ENCODE assay signal across 10 mouse cellular contexts in genomic region chr4:47608673-47609072, GRCm38 (mm10).
DNase-seq lines count a peak whose midpoint lies in the region; ATAC-seq lines count a peak whose summit lies in the region.
"Had no signal": no experiment of that assay in that cellular context is flagged by ENCODE, and none has a peak within 500 bp of the region (broad histone marks: within the 10 kb centered on the region; RNA-seq: fewer than 3 reads in every experiment).

No protein-coding gene starts in this region.

- H3K4me3 ChIP-seq in liver, embryonic 11.5 days (ENCODE audit: low read depth, low read length), result no peak overlapping the region
- H3K4me3 ChIP-seq: heart, embryonic 15.5 days; liver, embryonic 13.5 days had no signal

- no peak overlapping the region for H3K9ac ChIP-seq in liver, embryonic 11.5 days (ENCODE audit: low read depth, low read length)
- H3K9ac ChIP-seq: heart, embryonic 15.5 days; liver, embryonic 13.5 days had no signal

- H3K4me1 ChIP-seq in liver, embryonic 11.5 days (replicated peaks; ENCODE audit: control insufficient read depth, insufficient read depth, low read length), result no peaks in the 10 kb centered on the region
- H3K4me1 ChIP-seq: liver, embryonic 13.5 days had no signal

- intact Hi-C loops in left cerebral cortex, postnatal 10 days (cut with DNase I), result loop anchor here (5.0 kb wide), 1 partner anchor 434 kb away; no protein-coding TSS in a partner anchor

- 75% methylated on average over 5 of the region's 5 CpGs for WGBS in liver, embryonic 11.5 days

- no peaks in the 10 kb centered on the region for H3K9me3 ChIP-seq in liver, embryonic 11.5 days (ENCODE audit: control insufficient read depth, low read length)
- H3K9me3 ChIP-seq: heart, embryonic 15.5 days; liver, embryonic 13.5 days had no signal

- no peaks in the 10 kb centered on the region for H3K36me3 ChIP-seq in liver, embryonic 11.5 days (ENCODE audit: control insufficient read depth, insufficient read depth, low read length)
- H3K36me3 ChIP-seq: heart, embryonic 15.5 days; liver, embryonic 13.5 days had no signal

- ATAC-seq in liver, embryonic 11.5 days (replicated peaks; ENCODE audit: low FRiP score), result no peak

- H3K27me3 ChIP-seq in liver, embryonic 11.5 days (replicated peaks; ENCODE audit: control insufficient read depth, insufficient read depth, low read length), result no peaks in the 10 kb centered on the region
- H3K27me3 ChIP-seq: heart, embryonic 15.5 days; liver, embryonic 13.5 days had no signal

- no peak overlapping the region for H3K4me2 ChIP-seq in liver, embryonic 11.5 days
- H3K4me2 ChIP-seq: heart, embryonic 15.5 days; liver, embryonic 13.5 days had no signal

- peak; percentile 18 for DNase-seq in embryo, embryonic 10.5 days (ENCODE audit: low spot score)
- DNase-seq in embryo, embryonic 11 days, result no peak
- peak; percentile 86 for DNase-seq in cerebellum, adult 11-12 months
- peak; percentile 82 to 84 for DNase-seq in frontal cortex, postnatal 14 days (ENCODE audit: low spot score in 2 of 2)
- peak; percentile 78 to 96 for DNase-seq in left cerebral cortex, postnatal 10 days (ENCODE audit: extremely low spot score in 1 of 2, low spot score in 2 of 2)
- DNase-seq in adrenal gland, adult (ENCODE audit: inconsistent age in 2 of 2, low spot score in 1 of 2), result no peak
- no peak for DNase-seq in urinary bladder, postnatal 36 days (ENCODE audit: low spot score in 2 of 2)
- DNase-seq in liver, embryonic 11.5 days (ENCODE audit: low spot score), result no peak
- DNase-seq: liver, embryonic 13.5 days had no signal

- H3K27ac ChIP-seq in liver, embryonic 11.5 days (ENCODE audit: low read depth, low read length), result no peak overlapping the region
- H3K27ac ChIP-seq: heart, embryonic 15.5 days; liver, embryonic 13.5 days had no signal

Comparison
In these comparisons a context has a peak if more than half of its experiments do, and no peak if none do; other contexts are left out.
1. DNase-seq: peak in embryo, embryonic 10.5 days (single experiment), cerebellum, adult 11-12 months (single experiment), frontal cortex, postnatal 14 days (2 of 2) and left cerebral cortex, postnatal 10 days (2 of 2); none in embryo, embryonic 11 days (single experiment), adrenal gland, adult (0 of 2), urinary bladder, postnatal 36 days (0 of 2) and liver, embryonic 11.5 days (single experiment).